Mouse (Mus musculus): ENCODE measurements around the gene Zfp366.

- no peak for TF ChIP-seq CTCF (IDR thresholded peaks at IDR 0.05; ENCODE audit: low read depth)
- TF ChIP-seq EP300 (IDR thresholded peaks at IDR 0.05; ENCODE audit: low read depth) = no peak
These were observed 44.4 kb downstream of the Zfp366 start for GRCm38 (mm10) chr13:99228821-99229570.
